In genomic region chr11:79229057-79229504, GRCm38 (mm10) we compare ENCODE assay signal across 9 mouse cellular contexts. TPM values are rescaled to one million over a fixed set of nuclear protein-coding genes. Genes with fewer than 3 reads are reported as not detected.
A peak's percentile ranks its signal among the peaks of the same experiment; 100 is the strongest.
DNase-seq lines count a peak whose midpoint lies in the region; ATAC-seq lines count a peak whose summit lies in the region.
"Had no signal": no experiment of that assay in that cellular context is flagged by ENCODE, and none has a peak within 500 bp of the region (broad histone marks: within the 10 kb centered on the region; RNA-seq: fewer than 3 reads in every experiment).

No protein-coding gene starts in this region.

- no peak overlapping the region for H3K9ac ChIP-seq in kidney, embryonic 14.5 days (ENCODE audit: low read depth, low read length)
- H3K9ac ChIP-seq in neural tube, embryonic 14.5 days (replicated peaks; ENCODE audit: low read depth, low read length) = no peak overlapping the region
- H3K9ac ChIP-seq: liver, embryonic 13.5 days had no signal

- H3K27ac ChIP-seq in kidney, embryonic 14.5 days (ENCODE audit: low read depth, low read length) = peak overlapping the region; percentile 81
- peak overlapping the region; percentile 40; the same call in 1 of the 2 replicates for H3K27ac ChIP-seq in neural tube, embryonic 14.5 days (ENCODE audit: low read depth, low read length)
- H3K27ac ChIP-seq: liver, embryonic 13.5 days had no signal

- WGBS in kidney, embryonic 14.5 days = 25% methylated on average over 10 of the region's 10 CpGs
- 60% methylated on average over 10 of the region's 10 CpGs for WGBS in neural tube, embryonic 14.5 days

- peak; percentile 65 for ATAC-seq in kidney, embryonic 14.5 days (ENCODE audit: low FRiP score, low TSS enrichment)
- ATAC-seq in neural tube, embryonic 14.5 days (ENCODE audit: low read depth) = no peak

- no peak overlapping the region for H3K4me3 ChIP-seq in kidney, embryonic 14.5 days (ENCODE audit: low read length)
- no peak overlapping the region for H3K4me3 ChIP-seq in neural tube, embryonic 14.5 days (ENCODE audit: low read depth, low read length)
- H3K4me3 ChIP-seq: liver, embryonic 13.5 days had no signal

- H3K4me2 ChIP-seq in kidney, embryonic 14.5 days (replicated peaks; ENCODE audit: low read depth, low read length) = peak overlapping the region; percentile 12; the same call in 1 of the 2 replicates
- H3K4me2 ChIP-seq in neural tube, embryonic 14.5 days (ENCODE audit: low read depth, low read length) = no peak overlapping the region
- H3K4me2 ChIP-seq: liver, embryonic 13.5 days had no signal

- intact Hi-C loops in left cerebral cortex, postnatal 25 days (cut with DNase I) = loop anchor here (10.0 kb wide), 1 partner anchor 196 kb away; no protein-coding TSS in a partner anchor

- H3K9me3 ChIP-seq in kidney, embryonic 14.5 days (ENCODE audit: control insufficient read depth, low read length) = no peaks in the 10 kb centered on the region
- H3K9me3 ChIP-seq in neural tube, embryonic 14.5 days (ENCODE audit: control insufficient read depth, low read length) = no peaks in the 10 kb centered on the region
- H3K9me3 ChIP-seq: liver, embryonic 13.5 days; megakaryocyte, embryonic 14.5 days had no signal

- peaks cover 33% of the 10 kb centered on the region for H3K4me1 ChIP-seq in kidney, embryonic 14.5 days (ENCODE audit: control insufficient read depth, insufficient read depth, low read length)
- no peaks in the 10 kb centered on the region for H3K4me1 ChIP-seq in neural tube, embryonic 14.5 days (ENCODE audit: control insufficient read depth, insufficient read depth, low read length)

- DNase-seq in ovary, postnatal 36 days (ENCODE audit: low spot score) = peak; percentile 36
- no peak for DNase-seq in ovary, postnatal 14 days (ENCODE audit: low spot score)
- DNase-seq in adrenal gland, postnatal 36 days = peak; percentile 66 to 70
- no peak for DNase-seq in left cerebral cortex, postnatal 25 days (ENCODE audit: low spot score in 2 of 2)
- no peak for DNase-seq in spleen, postnatal 36 days (ENCODE audit: low spot score in 2 of 2)
- DNase-seq: liver, embryonic 13.5 days had no signal

- no peaks in the 10 kb centered on the region for H3K36me3 ChIP-seq in kidney, embryonic 14.5 days (ENCODE audit: control insufficient read depth, insufficient read depth, low read length)
- no peaks in the 10 kb centered on the region for H3K36me3 ChIP-seq in neural tube, embryonic 14.5 days (ENCODE audit: control insufficient read depth, insufficient read depth, low read length)
- H3K36me3 ChIP-seq: liver, embryonic 13.5 days had no signal

- no peaks in the 10 kb centered on the region for H3K27me3 ChIP-seq in kidney, embryonic 14.5 days (ENCODE audit: control insufficient read depth, insufficient read depth, low read length)
- no peaks in the 10 kb centered on the region for H3K27me3 ChIP-seq in neural tube, embryonic 14.5 days (ENCODE audit: control insufficient read depth, insufficient read depth, low read length)
- H3K27me3 ChIP-seq: liver, embryonic 13.5 days; megakaryocyte, embryonic 14.5 days had no signal

RNA-seq across cellular contexts. Expression of gene Wsb1, which starts 25.4 kb away (rescaled TPM):
- 10 to 100 TPM; 39.2 to 49.4 TPM for total RNA-seq in adrenal gland, postnatal 36 days (2021)
- polyA plus RNA-seq in kidney, embryonic 14.5 days (2014; fragmentation: Nextera tagmentation; extraction: Ambion mirVana) = 241 and 403 TPM in 2 replicates
- polyA plus RNA-seq in neural tube, embryonic 14.5 days (2014; fragmentation: Nextera tagmentation; extraction: Ambion mirVana) = 684 and 720 TPM in 2 replicates
- 10 to 100 TPM; 64.7 to 78.4 TPM for total RNA-seq in left cerebral cortex, postnatal 25 days (2021)

Comparison
In these comparisons a context has a peak if more than half of its experiments do, and no peak if none do; other contexts are left out.
1. DNase-seq: peak in ovary, postnatal 36 days (single experiment) and adrenal gland, postnatal 36 days (2 of 2); none in ovary, postnatal 14 days (single experiment), left cerebral cortex, postnatal 25 days (0 of 2) and spleen, postnatal 36 days (0 of 2).